Mouse (Mus musculus): ENCODE results near the gene Itgae. TPM values are rescaled to one million over a fixed set of nuclear protein-coding genes. Genes with fewer than 3 reads are reported as not detected.
A peak's percentile ranks its signal among the peaks of the same experiment; 100 is the strongest.

The Itgae gene
- polyA plus RNA-seq, 1 experiment = 0.33 TPM

- DNase-seq = no peak
- WGBS = 11% methylated on average over 11 of the region's 11 CpGs
- H3K27me3 ChIP-seq (ENCODE audit: control insufficient read depth, insufficient read depth, low read length) = no peaks in the 10 kb centered on the region
- H3K27ac ChIP-seq (ENCODE audit: insufficient read depth, low read length) = no peak overlapping the region
- no peak for TF ChIP-seq POLR2A (IDR thresholded peaks at IDR 0.05; ENCODE audit: borderline replicate concordance, insufficient read depth, low read length)
- no peak for TF ChIP-seq CTCF (IDR thresholded peaks at IDR 0.05; ENCODE audit: borderline replicate concordance, insufficient read depth, low read depth, low read length)
- no peak overlapping the region for H3K4me3 ChIP-seq (replicated peaks; ENCODE audit: insufficient read depth, low read depth, low read length)
- no peaks in the 10 kb centered on the region for H3K4me1 ChIP-seq (ENCODE audit: control insufficient read depth, insufficient read depth, low read length)
Measured at GRCm38 (mm10) chr11:73137116-73137515, 46.7 kb downstream of the Itgae start.

GRCm38 (mm10) chr11:73137591-73138501, 47.5 kb downstream of the Itgae start, which contains the start of gene Haspin:
Gene Haspin (minus strand): TSS chr11:73138294.
- peak; percentile 80 for TF ChIP-seq CTCF (IDR thresholded peaks at IDR 0.05; ENCODE audit: borderline replicate concordance, insufficient read depth, low read depth, low read length)
- TF ChIP-seq POLR2A (IDR thresholded peaks at IDR 0.05; ENCODE audit: borderline replicate concordance, insufficient read depth, low read length) = no peak
- H3K4me1 ChIP-seq (ENCODE audit: control insufficient read depth, insufficient read depth, low read length) = no peaks in the 10 kb centered on the region
- peak within 1 kb of the TSS; percentile 54 for H3K4me3 ChIP-seq (replicated peaks; ENCODE audit: insufficient read depth, low read depth, low read length)
- under 1% methylated on average over 84 of the region's 84 CpGs for WGBS
- no peak within 1 kb of the TSS for H3K27ac ChIP-seq (ENCODE audit: insufficient read depth, low read length)
- DNase-seq = peak; percentile 85 to 87
- no peaks in the 10 kb centered on the region for H3K27me3 ChIP-seq (ENCODE audit: control insufficient read depth, insufficient read depth, low read length)

DNA sequence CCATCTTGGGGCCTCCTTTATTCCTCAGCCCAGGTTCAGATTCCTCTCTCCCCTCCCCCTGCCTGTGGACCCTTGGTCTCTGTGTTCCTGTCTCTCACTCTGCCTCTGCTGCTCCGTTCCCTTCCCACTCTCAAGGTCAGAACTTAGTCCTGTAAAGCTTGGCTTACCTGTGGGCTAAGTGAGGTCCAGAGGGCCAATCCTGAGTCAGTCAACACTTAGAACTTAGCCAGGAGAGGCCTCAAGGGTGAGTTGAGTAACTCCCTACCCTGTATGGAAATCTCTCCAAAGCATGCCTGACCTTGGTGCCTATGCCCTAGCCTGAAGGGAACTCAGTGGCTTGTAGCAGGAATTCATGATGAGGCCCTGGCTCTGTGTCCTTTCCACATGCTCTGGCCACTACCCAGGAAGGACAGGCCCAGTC, 53.9 kb downstream of the Itgae start:
- H3K4me3 ChIP-seq (replicated peaks; ENCODE audit: insufficient read depth, low read depth, low read length) = no peak overlapping the region
- DNase-seq = no peak
- TF ChIP-seq POLR2A (IDR thresholded peaks at IDR 0.05; ENCODE audit: borderline replicate concordance, insufficient read depth, low read length) (no peak), CTCF (IDR thresholded peaks at IDR 0.05; ENCODE audit: borderline replicate concordance, insufficient read depth, low read depth, low read length) (no peak)
- no peaks in the 10 kb centered on the region for H3K4me1 ChIP-seq (ENCODE audit: control insufficient read depth, insufficient read depth, low read length)
- H3K27me3 ChIP-seq (ENCODE audit: control insufficient read depth, insufficient read depth, low read length) = no peaks in the 10 kb centered on the region
- 50% methylated on average over 1 of the region's 1 CpGs for WGBS
- no peak overlapping the region for H3K27ac ChIP-seq (ENCODE audit: insufficient read depth, low read length)

DNA sequence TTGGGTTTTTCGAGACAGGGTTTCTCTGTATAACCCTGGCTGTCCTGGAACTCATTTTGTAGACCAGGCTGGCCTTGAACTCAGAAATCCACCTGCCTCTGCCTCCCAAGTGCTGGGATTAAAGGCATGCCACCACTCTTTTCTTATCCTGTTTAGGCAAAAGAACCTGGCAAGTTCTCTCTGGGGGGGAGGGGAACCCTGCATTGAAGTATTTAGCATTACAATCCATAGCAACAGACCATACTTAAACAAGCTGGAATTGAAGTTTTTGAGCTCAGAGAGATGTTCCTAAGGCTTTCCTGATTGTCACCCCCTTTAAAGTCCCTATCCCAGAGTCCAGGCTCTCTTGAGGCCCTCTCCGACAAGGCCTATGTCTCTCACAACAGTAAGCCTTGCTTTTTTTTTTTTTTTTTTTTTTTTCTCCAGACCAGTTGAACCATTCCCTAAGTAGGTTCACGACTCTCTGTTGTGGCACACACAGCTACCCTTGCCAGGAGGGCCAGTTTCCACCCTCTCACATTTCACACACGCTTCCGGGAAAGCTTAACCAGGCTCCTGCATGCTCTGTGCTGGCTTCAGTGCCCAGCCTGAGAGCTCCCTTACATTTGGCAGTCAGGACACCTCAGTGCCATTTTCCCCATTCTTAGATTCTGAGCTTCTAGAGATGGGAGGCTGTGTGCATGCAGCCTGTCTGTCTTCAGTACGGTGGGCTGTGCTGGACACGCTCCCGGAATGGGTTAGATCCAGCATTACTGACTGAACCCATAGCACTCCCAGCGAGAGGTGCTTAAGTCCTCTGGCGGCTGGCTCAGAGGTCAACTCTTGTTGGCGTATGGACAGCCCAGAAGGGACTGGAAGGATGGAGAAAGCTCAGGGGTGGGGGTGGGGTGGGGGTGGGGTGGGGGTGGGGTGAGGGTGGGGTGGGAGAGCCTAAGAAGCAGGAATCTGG, 55.9 kb downstream of the Itgae start:
- DNase-seq = no peak
- Histone ChIP-seq H3K27me3 (ENCODE audit: control insufficient read depth, insufficient read depth, low read length) (no peaks in the 10 kb centered on the region), H3K4me1 (ENCODE audit: control insufficient read depth, insufficient read depth, low read length) (no peaks in the 10 kb centered on the region), H3K27ac (ENCODE audit: insufficient read depth, low read length) (no peak overlapping the region), H3K4me3 (replicated peaks; ENCODE audit: insufficient read depth, low read depth, low read length) (no peak overlapping the region)
- TF ChIP-seq POLR2A (IDR thresholded peaks at IDR 0.05; ENCODE audit: borderline replicate concordance, insufficient read depth, low read length) = no peak
- TF ChIP-seq CTCF (IDR thresholded peaks at IDR 0.05; ENCODE audit: borderline replicate concordance, insufficient read depth, low read depth, low read length) = no peak
- WGBS = 37% methylated on average over 11 of the region's 11 CpGs

GRCm38 (mm10) chr11:73146975-73147365, 56.6 kb downstream of the Itgae start:
- H3K4me3 ChIP-seq (replicated peaks; ENCODE audit: insufficient read depth, low read depth, low read length) = no peak overlapping the region
- DNase-seq = no peak
- TF ChIP-seq CTCF (IDR thresholded peaks at IDR 0.05; ENCODE audit: borderline replicate concordance, insufficient read depth, low read depth, low read length) = no peak
- no peak for TF ChIP-seq POLR2A (IDR thresholded peaks at IDR 0.05; ENCODE audit: borderline replicate concordance, insufficient read depth, low read length)
- 55% methylated on average over 7 of the region's 7 CpGs for WGBS
- no peak overlapping the region for H3K27ac ChIP-seq (ENCODE audit: insufficient read depth, low read length)
- no peaks in the 10 kb centered on the region for H3K27me3 ChIP-seq (ENCODE audit: control insufficient read depth, insufficient read depth, low read length)
- no peaks in the 10 kb centered on the region for H3K4me1 ChIP-seq (ENCODE audit: control insufficient read depth, insufficient read depth, low read length)

- Histone ChIP-seq H3K4me3 (replicated peaks; ENCODE audit: insufficient read depth, low read depth, low read length) (no peak overlapping the region), H3K27me3 (ENCODE audit: control insufficient read depth, insufficient read depth, low read length) (no peaks in the 10 kb centered on the region), H3K4me1 (ENCODE audit: control insufficient read depth, insufficient read depth, low read length) (no peaks in the 10 kb centered on the region), H3K27ac (ENCODE audit: insufficient read depth, low read length) (no peak overlapping the region)
- no peak for DNase-seq
- 69% methylated on average over 9 of the region's 9 CpGs for WGBS
- TF ChIP-seq CTCF (IDR thresholded peaks at IDR 0.05; ENCODE audit: borderline replicate concordance, insufficient read depth, low read depth, low read length) (no peak), POLR2A (IDR thresholded peaks at IDR 0.05; ENCODE audit: borderline replicate concordance, insufficient read depth, low read length) (no peak)
Measured at GRCm38 (mm10) chr11:73148209-73148608, 57.8 kb downstream of the Itgae start.

GRCm38 (mm10) chr11:73155071-73155470, 64.7 kb downstream of the Itgae start:
- H3K27me3 ChIP-seq (ENCODE audit: control insufficient read depth, insufficient read depth, low read length) = no peaks in the 10 kb centered on the region; the same call in 1 of the 2 replicates
- TF ChIP-seq CTCF (IDR thresholded peaks at IDR 0.05; ENCODE audit: borderline replicate concordance, insufficient read depth, low read depth, low read length) (no peak), POLR2A (IDR thresholded peaks at IDR 0.05; ENCODE audit: borderline replicate concordance, insufficient read depth, low read length) (no peak)
- H3K4me1 ChIP-seq (ENCODE audit: control insufficient read depth, insufficient read depth, low read length) = no peaks in the 10 kb centered on the region
- DNase-seq = no peak
- no peak overlapping the region for H3K4me3 ChIP-seq (replicated peaks; ENCODE audit: insufficient read depth, low read depth, low read length)
- no peak overlapping the region for H3K27ac ChIP-seq (ENCODE audit: insufficient read depth, low read length)
- 39% methylated on average over 6 of the region's 6 CpGs for WGBS

Measured in cerebellum, adult 2 months (tissue).